Mouse (Mus musculus): ENCODE measurements around the gene Prss35.
A peak's percentile ranks its signal among the peaks of the same experiment; 100 is the strongest.

Gene Prss35

GRCm38 (mm10) chr9:86734795-86735194 lies 8.7 kb upstream of the Prss35 start:
- no peak for DNase-seq

- no peak for DNase-seq
Observed at GRCm38 (mm10) chr9:86736991-86737390, 6.5 kb upstream of the Prss35 start.

- no peak for DNase-seq
Observed at GRCm38 (mm10) chr9:86738067-86738466, 5.4 kb upstream of the Prss35 start.

- no peak for DNase-seq
Observed at GRCm38 (mm10) chr9:86738801-86739200, 4.6 kb upstream of the Prss35 start.

DNA sequence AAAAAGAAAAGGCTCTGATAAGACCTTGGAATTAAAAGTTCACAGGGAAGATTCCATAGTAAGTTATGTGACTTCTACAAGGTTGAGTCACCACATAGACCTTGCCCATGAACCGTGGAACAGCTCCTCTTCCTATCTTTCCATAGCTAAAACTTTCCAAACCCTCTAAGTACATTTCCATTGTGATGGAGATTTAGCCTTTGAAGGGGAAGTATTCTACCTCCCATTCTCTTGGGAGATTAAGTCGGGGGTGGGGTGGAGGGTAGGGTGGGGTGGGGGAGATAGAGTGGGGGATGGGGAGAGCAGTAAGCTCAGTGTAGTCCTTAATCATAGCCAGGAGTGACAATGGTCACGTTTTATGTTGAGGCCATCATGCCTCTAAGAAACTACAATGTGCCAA lies 3.5 kb upstream of the Prss35 start:
- no peak for DNase-seq

DNA sequence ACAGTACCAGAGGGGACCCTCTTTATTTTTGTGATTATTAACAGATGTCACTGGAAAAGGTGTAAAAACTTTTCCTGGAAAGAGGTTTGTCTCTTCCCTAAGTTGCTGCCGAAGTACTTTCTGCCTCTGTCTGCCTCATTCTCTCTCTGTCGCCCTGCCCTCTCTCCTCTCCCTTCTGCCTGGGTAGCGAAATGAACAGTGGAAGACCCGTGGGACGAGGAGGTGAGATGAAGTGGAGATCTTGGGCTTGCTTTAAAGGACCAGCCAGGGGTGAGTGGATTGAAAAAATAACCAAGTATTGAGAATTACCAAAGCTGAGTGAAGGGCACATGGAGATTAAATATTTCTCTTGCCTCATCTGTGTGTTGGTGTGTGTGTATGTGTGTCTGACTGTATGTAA lies 592 bp downstream of the Prss35 start:
- no peak for DNase-seq

DNA sequence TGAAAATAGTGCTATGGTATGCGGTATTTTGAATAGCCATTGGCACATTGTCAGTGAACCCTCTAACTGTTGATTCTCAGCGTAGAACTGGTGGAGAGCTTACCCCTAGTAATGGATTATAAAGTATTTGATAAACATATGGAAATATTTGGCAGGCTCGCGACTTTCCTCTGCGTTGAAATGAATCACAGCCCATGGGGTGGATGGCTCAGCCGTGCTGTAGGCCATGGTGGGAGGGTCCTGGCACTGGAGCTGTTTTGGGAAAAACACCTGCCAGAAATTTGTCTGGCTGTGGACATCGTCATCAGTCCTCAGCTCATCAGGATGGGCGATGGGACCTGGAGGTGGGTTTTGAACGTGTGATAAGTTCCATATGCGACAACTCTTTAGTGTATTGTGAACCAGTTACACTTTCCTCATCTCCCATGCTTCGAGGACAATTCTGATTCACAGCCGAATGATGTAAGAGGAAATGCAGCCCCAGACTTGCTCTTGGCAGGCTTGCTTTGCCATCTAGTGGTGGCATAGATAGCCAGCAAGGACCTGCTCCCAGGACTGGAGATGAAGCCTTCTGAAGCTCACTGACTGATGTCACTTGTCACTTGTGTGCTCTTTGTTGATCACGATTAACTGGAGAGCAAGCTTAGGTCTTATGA lies 2.6 kb downstream of the Prss35 start:
- peak; percentile 45 for DNase-seq

DNA sequence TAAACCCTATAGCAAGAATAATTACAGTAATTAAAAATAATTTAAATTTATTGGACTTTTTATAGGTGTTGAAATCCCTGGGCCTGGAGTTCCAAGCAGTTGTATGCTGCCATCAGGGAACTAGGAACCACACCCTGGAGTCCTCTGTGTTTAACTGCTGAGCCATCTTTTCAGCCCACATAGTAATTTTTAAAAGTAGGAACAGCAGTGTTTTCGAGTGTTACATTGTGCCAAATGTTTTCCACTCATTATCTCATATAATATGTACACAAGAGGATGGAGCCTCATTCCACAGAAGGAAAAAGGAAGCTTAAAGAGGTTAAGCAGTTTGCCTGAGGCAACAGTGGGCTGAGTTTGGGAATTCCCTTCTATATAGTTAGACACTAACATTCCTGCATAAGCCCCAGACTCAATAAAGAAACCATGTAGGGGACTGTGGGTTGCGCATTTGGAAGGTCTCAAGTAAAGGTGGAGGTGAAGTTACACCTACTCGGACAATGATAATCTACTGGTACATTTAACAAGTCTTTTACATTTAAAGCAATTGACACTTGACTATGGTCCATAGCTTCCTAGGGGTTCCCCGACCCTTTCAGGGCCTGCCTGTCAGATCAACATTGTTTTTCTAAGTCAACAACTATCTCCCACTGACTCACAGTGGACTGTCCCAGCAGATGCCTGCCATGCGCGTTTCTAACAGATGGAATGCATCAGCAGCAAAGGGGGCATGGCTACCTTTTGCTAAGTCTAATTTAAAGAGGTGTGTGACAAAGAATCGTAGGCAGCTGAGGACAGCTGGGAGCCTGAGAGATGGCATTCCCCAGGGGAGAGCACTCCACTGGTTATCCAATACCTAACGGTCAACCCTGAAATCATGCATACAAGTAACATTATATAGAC lies 19.3 kb downstream of the Prss35 start:
- no peak for DNase-seq

- DNase-seq: no peak
Observed at GRCm38 (mm10) chr9:86764002-86764401, 20.6 kb downstream of the Prss35 start.

DNA sequence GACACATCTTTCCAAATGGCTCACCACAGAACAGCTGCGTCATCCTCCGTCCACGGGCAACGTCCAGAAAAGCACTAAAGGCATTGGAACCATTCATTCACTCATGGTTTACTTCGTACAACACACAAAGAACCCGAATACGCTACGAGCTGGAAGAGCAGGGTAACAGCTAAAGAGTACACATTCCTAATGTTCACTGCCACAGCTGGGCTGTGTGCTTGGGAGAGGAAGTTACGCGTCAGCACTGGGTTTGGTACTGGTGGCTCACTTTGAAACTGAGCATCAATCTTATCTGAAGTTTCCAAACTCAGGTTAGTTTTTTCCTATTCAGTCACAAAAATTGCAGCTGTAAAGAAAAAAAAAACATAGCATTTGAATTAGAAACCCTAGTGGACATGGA lies 23.5 kb downstream of the Prss35 start:
- no peak for DNase-seq

GRCm38 (mm10) chr9:86772897-86773296 lies 29.4 kb downstream of the Prss35 start:
- no peak for DNase-seq

GRCm38 (mm10) chr9:86773996-86774395 lies 30.5 kb downstream of the Prss35 start:
- no peak for DNase-seq

GRCm38 (mm10) chr9:86775374-86775773 lies 31.9 kb downstream of the Prss35 start:
- no peak for DNase-seq

DNA sequence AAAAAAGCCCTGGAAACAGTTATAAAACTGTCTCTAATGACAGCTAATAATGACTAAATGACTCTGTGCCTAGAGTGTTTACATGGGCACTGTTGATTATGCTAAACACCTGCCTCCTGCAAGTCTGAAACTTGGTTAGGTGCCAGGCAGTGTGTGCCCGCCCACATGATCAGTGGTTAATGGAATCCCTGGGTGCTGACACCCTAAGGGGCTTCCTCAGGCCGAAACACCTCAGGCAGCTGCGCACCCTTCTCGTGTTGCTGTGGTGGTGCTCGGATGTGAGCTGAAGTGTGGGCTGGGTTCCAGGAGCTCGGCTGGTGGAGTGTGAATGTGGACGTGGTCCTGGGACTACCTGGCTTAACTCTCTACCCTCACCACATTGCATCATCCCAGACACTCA lies 33.9 kb downstream of the Prss35 start:
- no peak for DNase-seq

- DNase-seq: no peak
Observed at GRCm38 (mm10) chr9:86778212-86778611, 34.8 kb downstream of the Prss35 start.

GRCm38 (mm10) chr9:86781426-86781825 lies 38.0 kb downstream of the Prss35 start:
- DNase-seq: no peak

DNA sequence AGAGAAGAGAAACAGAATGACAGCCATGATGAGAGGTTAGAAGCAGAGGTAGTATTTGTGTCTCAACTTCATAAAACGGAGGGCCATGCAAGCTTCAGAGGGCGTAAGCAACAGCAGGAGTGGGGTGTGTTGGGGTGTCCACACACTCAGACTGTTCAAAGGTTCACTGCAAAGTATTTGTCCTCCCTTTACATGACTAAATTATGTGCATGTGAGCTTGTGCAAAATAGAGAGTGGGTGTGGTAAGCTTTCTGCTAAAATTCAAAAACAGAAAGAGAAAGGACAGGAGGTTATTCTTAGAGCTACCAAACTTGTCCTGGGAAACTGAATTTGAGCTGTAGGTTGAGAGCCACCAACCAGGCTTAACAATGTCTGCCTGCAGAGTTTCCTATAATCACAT lies 39.4 kb downstream of the Prss35 start:
- DNase-seq: no peak

GRCm38 (mm10) chr9:86789186-86789585 lies 45.7 kb downstream of the Prss35 start:
- no peak for DNase-seq

DNA sequence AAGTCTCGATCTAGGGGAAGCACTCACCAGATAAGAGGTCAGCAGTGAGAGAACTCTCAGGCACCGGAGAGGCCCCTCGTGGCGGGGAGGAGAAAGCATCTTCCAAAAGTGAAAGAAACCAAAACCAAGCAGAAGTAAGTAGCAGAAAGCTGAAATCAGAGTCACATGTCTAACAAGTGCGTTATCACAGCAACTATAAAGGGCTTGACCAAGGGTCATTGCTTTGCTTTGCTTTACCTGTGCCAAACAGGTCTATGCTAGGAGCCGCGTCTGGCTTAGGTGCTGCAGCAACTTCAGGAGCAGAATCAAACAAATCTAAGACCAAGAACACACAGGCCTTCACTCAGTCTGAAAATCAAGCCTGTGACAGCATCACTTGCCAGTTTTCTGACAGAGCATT lies 48.5 kb downstream of the Prss35 start:
- DNase-seq: no peak

DNA sequence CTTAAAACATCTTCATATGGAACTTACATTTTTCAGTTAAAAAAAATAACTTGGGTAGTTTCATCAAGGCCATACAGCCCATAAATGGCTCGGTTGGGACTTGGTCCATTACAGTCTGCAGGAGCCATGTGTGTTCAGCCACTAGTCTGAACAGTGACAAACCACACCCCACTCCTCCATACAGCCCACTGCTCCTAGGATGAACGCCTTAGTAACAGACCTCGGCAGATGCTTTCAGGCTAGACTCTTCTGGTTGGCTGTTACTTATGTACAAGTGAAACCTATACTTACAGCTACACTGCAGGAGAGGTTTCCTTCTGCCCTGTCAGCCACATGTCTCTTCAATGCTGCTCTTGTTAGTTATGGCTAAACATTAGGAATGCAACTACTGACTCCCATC lies 51.8 kb downstream of the Prss35 start:
- no peak for DNase-seq

DNA sequence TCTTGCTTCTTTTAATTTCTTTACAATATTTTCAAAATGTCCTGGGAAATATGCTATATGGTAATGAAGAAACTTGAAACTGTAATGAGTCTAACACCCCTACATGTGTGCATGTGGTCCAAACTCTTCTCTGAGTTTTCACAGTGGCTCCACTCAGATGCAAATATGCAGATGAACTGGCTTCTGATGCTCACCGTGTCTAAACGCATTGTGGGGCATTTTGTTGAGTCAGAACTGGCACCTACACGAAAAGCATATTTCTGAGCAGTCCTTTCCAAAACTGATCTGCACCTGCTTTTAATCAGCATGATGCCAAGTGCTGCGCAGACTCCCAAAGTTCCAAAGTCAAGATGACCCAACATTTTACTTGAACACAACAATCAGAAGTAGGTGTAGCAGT lies 54.1 kb downstream of the Prss35 start:
- no peak for DNase-seq

- peak; percentile 44 for DNase-seq
Observed at GRCm38 (mm10) chr9:86798129-86798528, 54.7 kb downstream of the Prss35 start.

DNA sequence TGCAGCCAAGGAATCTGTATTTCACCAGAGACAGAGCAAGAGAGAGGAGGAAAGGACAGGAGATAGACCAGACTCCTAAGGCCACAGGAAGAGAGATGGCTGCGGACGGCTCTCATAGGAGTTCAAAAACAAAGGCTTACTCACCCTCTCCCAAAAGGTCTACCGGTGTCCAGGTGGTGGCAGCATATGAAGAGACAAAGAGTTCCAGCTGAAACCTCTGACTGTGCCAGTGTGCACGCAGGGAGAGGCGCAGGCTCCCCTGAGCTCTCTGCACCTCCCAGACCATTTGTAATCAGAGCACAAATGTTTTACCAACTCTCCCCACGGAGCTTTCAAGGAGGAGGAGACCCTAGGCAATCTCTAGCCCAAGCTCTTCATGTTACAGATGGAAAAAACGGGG lies 55.2 kb downstream of the Prss35 start:
- peak; percentile 27 for DNase-seq

DNA sequence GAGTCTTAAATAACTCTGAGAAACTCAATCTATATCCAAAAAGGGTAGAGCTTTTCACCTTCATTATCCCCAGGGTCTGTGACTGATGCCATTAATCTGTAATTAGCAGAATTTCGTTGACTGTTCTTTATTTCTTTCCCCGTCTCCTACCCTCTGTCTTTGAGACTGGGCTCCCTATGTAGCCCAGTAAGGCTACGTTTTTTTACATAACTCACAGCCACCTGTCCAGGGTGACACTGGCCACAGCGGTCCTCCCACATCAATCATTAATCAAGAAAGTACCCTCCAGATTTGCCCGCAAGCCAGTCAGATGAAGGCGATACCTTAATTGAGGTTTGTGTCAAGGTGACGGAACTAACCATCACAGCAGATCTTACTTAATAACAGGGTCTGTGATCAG lies 55.6 kb downstream of the Prss35 start:
- no peak for DNase-seq
